Mouse (Mus musculus) midbrain, embryonic 14.5 days (tissue): ENCODE measurements around the gene Srgap1. TPM values are rescaled to one million over a fixed set of nuclear protein-coding genes. Genes with fewer than 3 reads are reported as not detected.

Source experiments
- ATAC-seq: fragments of 200-750 bp; cut with Nextera tagmentation; 2 replicates; pipeline ENCODE4 v1.8.0; 2017; ENCODE audit warnings: moderate number of reproducible peaks, moderate library complexity; ENCODE audit not compliant: low FRiP score, low TSS enrichment
- DNase-seq: peaks from one replicate; pipeline ENCODE4 v3.0.0-alpha.2; 2015
- H3K27ac ChIP-seq: fragments of 300-500 bp; sonication (generic); replicated peaks from 2 replicates; pipeline ENCODE4 v1.5.1; 2014; ENCODE audit warnings: mild to moderate bottlenecking, low read depth, low read length, moderate library complexity
- H3K27me3 ChIP-seq: fragments of 300-500 bp; sonication (generic); 2 replicates; pipeline ENCODE4 v1.6.1; 2014; ENCODE audit warnings: low read length, control low read depth, mixed read lengths; ENCODE audit not compliant: control insufficient read depth, insufficient read depth
- H3K36me3 ChIP-seq: fragments of 300-500 bp; sonication (generic); 2 replicates; pipeline ENCODE4 v1.6.1; 2014; ENCODE audit warnings: low read length, control low read depth; ENCODE audit not compliant: control insufficient read depth, insufficient read depth
- H3K4me1 ChIP-seq: fragments of 300-500 bp; sonication (generic); 2 replicates; pipeline ENCODE4 v1.6.1; 2014; ENCODE audit warnings: mild to moderate bottlenecking, antibody characterized with exemption, low read length, control low read depth; ENCODE audit not compliant: control insufficient read depth, insufficient read depth
- H3K4me2 ChIP-seq: fragments of 300-500 bp; sonication (generic); 2 replicates; pipeline ENCODE4 v1.6.1; 2014; ENCODE audit warnings: mild to moderate bottlenecking, low read length, moderate library complexity
- H3K4me3 ChIP-seq: fragments of 300-500 bp; sonication (generic); replicated peaks from 2 replicates; pipeline ENCODE4 v1.5.1; 2014; ENCODE audit warnings: low read depth, low read length
- H3K9ac ChIP-seq: fragments of 300-500 bp; sonication (generic); replicated peaks from 2 replicates; pipeline ENCODE4 v1.6.1; 2014; ENCODE audit warnings: mild to moderate bottlenecking, low read length, moderate library complexity
- H3K9me3 ChIP-seq: fragments of 300-500 bp; sonication (generic); 2 replicates; pipeline ENCODE4 v1.6.1; 2016; ENCODE audit warnings: low read length, control low read depth, mixed read lengths; ENCODE audit not compliant: control insufficient read depth
- WGBS: fragments of 180-500 bp; shearing (Covaris S2); extraction: QIAGEN DNeasy Blood & Tissue Kit; methylation state at CpG from one replicate; pipeline ENCODE4 v1.1.7; 2014; 5-methylcytosine and 5-hydroxymethylcytosine counted together
- polyA plus RNA-seq: library from polyadenylated mRNA; unstranded; fragments of >200 nt; fragmentation: Nextera tagmentation; extraction: Ambion mirVana; gene quantifications from 2 replicates; pipeline ENCODE4 v1.2.1, GENCODE M21; 2014

The Srgap1 gene
- polyA plus RNA-seq, 1 experiment from 2014 or later = 40.8 TPM

- Histone ChIP-seq H3K4me2 (no peak overlapping the region), H3K4me1 (peaks cover 10% of the 10 kb centered on the region), H3K9me3 (no peaks in the 10 kb centered on the region), H3K27ac (no peak overlapping the region), H3K36me3 (no peaks in the 10 kb centered on the region), H3K9ac (no peak overlapping the region), H3K4me3 (no peak overlapping the region), H3K27me3 (no peaks in the 10 kb centered on the region)
- no peak for ATAC-seq
- WGBS = 94% methylated on average over 5 of the region's 5 CpGs
- DNase-seq = no peak
Observed at GRCm38 (mm10) chr10:121953041-121953440, 94.1 kb downstream of the Srgap1 start.

- no peaks in the 10 kb centered on the region for H3K27me3 ChIP-seq
- ATAC-seq = no peak
Observed at GRCm38 (mm10) chr10:121946173-121946572, 100.9 kb downstream of the Srgap1 start.

GRCm38 (mm10) chr10:121931909-121932308, 115.2 kb downstream of the Srgap1 start:
- no peak for DNase-seq
- ATAC-seq = no peak
- Histone ChIP-seq H3K27me3 (no peaks in the 10 kb centered on the region), H3K4me1 (no peaks in the 10 kb centered on the region), H3K4me3 (no peak overlapping the region), H3K4me2 (no peak overlapping the region), H3K9ac (no peak overlapping the region), H3K9me3 (no peaks in the 10 kb centered on the region), H3K27ac (no peak overlapping the region), H3K36me3 (no peaks in the 10 kb centered on the region)
- WGBS = 86% methylated on average over 14 of the region's 14 CpGs

More at GRCm38 (mm10) chr10:121946173-121946572, 100.9 kb downstream of the Srgap1 start:
- 92% methylated on average over 8 of the region's 8 CpGs for WGBS
- no peak overlapping the region for H3K4me2 ChIP-seq
- 0 out of 2 replicates have a peak, but pooled peaks cover 3% of the 10 kb centered on the region for H3K9me3 ChIP-seq
- H3K4me3 ChIP-seq = no peak overlapping the region
- no peak overlapping the region for H3K9ac ChIP-seq
- no peaks in the 10 kb centered on the region for H3K4me1 ChIP-seq
- peak; percentile 35 for DNase-seq
- H3K36me3 ChIP-seq = no peaks in the 10 kb centered on the region
- H3K27ac ChIP-seq = no peak overlapping the region

GRCm38 (mm10) chr10:121926094-121926493, 121.0 kb downstream of the Srgap1 start:
- Histone ChIP-seq H3K4me3 (no peak overlapping the region), H3K27ac (no peak overlapping the region), H3K9ac (no peak overlapping the region), H3K27me3 (no peaks in the 10 kb centered on the region), H3K4me1 (no peaks in the 10 kb centered on the region), H3K4me2 (no peak overlapping the region), H3K36me3 (peaks cover 23% of the 10 kb centered on the region), H3K9me3 (no peaks in the 10 kb centered on the region)
- ATAC-seq = no peak
- no peak for DNase-seq
- WGBS = 84% methylated on average over 3 of the region's 3 CpGs

GRCm38 (mm10) chr10:121919016-121919415, 128.1 kb downstream of the Srgap1 start:
- DNase-seq = no peak

GRCm38 (mm10) chr10:121918579-121918978, 128.5 kb downstream of the Srgap1 start:
- no peak for DNase-seq
- H3K9ac ChIP-seq = no peak overlapping the region
- WGBS = 87% methylated on average over 3 of the region's 3 CpGs

More at GRCm38 (mm10) chr10:121919016-121919415, 128.1 kb downstream of the Srgap1 start:
- Histone ChIP-seq H3K36me3 (peaks cover 18% of the 10 kb centered on the region; the same call in 1 of the 2 replicates), H3K27ac (no peak overlapping the region), H3K4me2 (no peak overlapping the region), H3K4me1 (0 out of 2 replicates have a peak, but pooled peaks cover 3% of the 10 kb centered on the region), H3K4me3 (no peak overlapping the region), H3K9ac (no peak overlapping the region), H3K27me3 (no peaks in the 10 kb centered on the region), H3K9me3 (no peaks in the 10 kb centered on the region)
- 74% methylated on average over 8 of the region's 8 CpGs for WGBS
- no peak for ATAC-seq

GRCm38 (mm10) chr10:121915530-121915929, 131.6 kb downstream of the Srgap1 start:
- Histone ChIP-seq H3K4me2 (no peak overlapping the region), H3K27ac (no peak overlapping the region), H3K27me3 (no peaks in the 10 kb centered on the region), H3K9ac (no peak overlapping the region), H3K9me3 (no peaks in the 10 kb centered on the region), H3K36me3 (0 out of 2 replicates have a peak, but pooled peaks cover 4% of the 10 kb centered on the region), H3K4me3 (no peak overlapping the region), H3K4me1 (0 out of 2 replicates have a peak, but pooled peaks cover 3% of the 10 kb centered on the region)
- ATAC-seq (no peak), DNase-seq (no peak)
- WGBS = 88% methylated on average over 12 of the region's 12 CpGs

More at GRCm38 (mm10) chr10:121918579-121918978, 128.5 kb downstream of the Srgap1 start:
- H3K9me3 ChIP-seq = no peaks in the 10 kb centered on the region
- no peak overlapping the region for H3K4me2 ChIP-seq
- H3K4me3 ChIP-seq = no peak overlapping the region
- H3K36me3 ChIP-seq = peaks cover 14% of the 10 kb centered on the region; the same call in 1 of the 2 replicates
- ATAC-seq = no peak
- no peaks in the 10 kb centered on the region for H3K27me3 ChIP-seq
- H3K4me1 ChIP-seq = 0 out of 2 replicates have a peak, but pooled peaks cover 3% of the 10 kb centered on the region
- no peak overlapping the region for H3K27ac ChIP-seq

GRCm38 (mm10) chr10:121904137-121904536, 143.0 kb downstream of the Srgap1 start:
- no peaks in the 10 kb centered on the region for H3K27me3 ChIP-seq
- no peak overlapping the region for H3K27ac ChIP-seq
- no peaks in the 10 kb centered on the region for H3K9me3 ChIP-seq
- H3K9ac ChIP-seq = no peak overlapping the region
- no peak overlapping the region for H3K4me2 ChIP-seq
- DNase-seq (no peak), ATAC-seq (no peak)
- 69% methylated on average over 1 of the region's 1 CpGs for WGBS
- no peaks in the 10 kb centered on the region for H3K36me3 ChIP-seq
- H3K4me3 ChIP-seq = no peak overlapping the region
- no peaks in the 10 kb centered on the region for H3K4me1 ChIP-seq

GRCm38 (mm10) chr10:121902651-121903050, 144.5 kb downstream of the Srgap1 start:
- Histone ChIP-seq H3K9ac (no peak overlapping the region), H3K4me1 (no peaks in the 10 kb centered on the region), H3K4me3 (no peak overlapping the region), H3K27ac (no peak overlapping the region), H3K4me2 (no peak overlapping the region), H3K9me3 (no peaks in the 10 kb centered on the region), H3K36me3 (no peaks in the 10 kb centered on the region), H3K27me3 (no peaks in the 10 kb centered on the region)
- DNase-seq (no peak), ATAC-seq (no peak)
- 90% methylated on average over 8 of the region's 8 CpGs for WGBS
